7 mouse cellular contexts compared by ENCODE assay signal in genomic region chr7:24298635-24298972, GRCm38 (mm10). TPM values are rescaled to one million over a fixed set of nuclear protein-coding genes. Genes with fewer than 3 reads are reported as not detected.
DNase-seq lines count a peak whose midpoint lies in the region; ATAC-seq lines count a peak whose summit lies in the region.

No protein-coding gene starts in this region.

- no peaks in the 10 kb centered on the region for H3K9me3 ChIP-seq in embryonic facial prominence, embryonic 12.5 days
- no peaks in the 10 kb centered on the region for H3K9me3 ChIP-seq in hindbrain, embryonic 13.5 days
- H3K9me3 ChIP-seq in midbrain, embryonic 15.5 days, result no peaks in the 10 kb centered on the region

- peaks cover 54% of the 10 kb centered on the region for H3K36me3 ChIP-seq in embryonic facial prominence, embryonic 12.5 days
- H3K36me3 ChIP-seq in hindbrain, embryonic 13.5 days, result peaks cover 61% of the 10 kb centered on the region
- H3K36me3 ChIP-seq in midbrain, embryonic 15.5 days (replicated peaks), result peaks cover 30% of the 10 kb centered on the region

- peak; percentile 42 for ATAC-seq in embryonic facial prominence, embryonic 12.5 days (ENCODE audit: insufficient number of reproducible peaks, insufficient read depth, low FRiP score, low TSS enrichment)
- ATAC-seq in hindbrain, embryonic 13.5 days (ENCODE audit: low FRiP score), result no peak; the same call in 1 of the 2 replicates
- ATAC-seq in midbrain, embryonic 15.5 days (replicated peaks), result peak; percentile 22

- peaks cover 9% of the 10 kb centered on the region; the same call in 1 of the 2 replicates for H3K4me1 ChIP-seq in embryonic facial prominence, embryonic 12.5 days
- H3K4me1 ChIP-seq in hindbrain, embryonic 13.5 days (replicated peaks), result peaks cover 27% of the 10 kb centered on the region
- H3K4me1 ChIP-seq in midbrain, embryonic 15.5 days, result peaks cover 24% of the 10 kb centered on the region

- intact Hi-C loops in left cerebral cortex, postnatal 4 days (cut with DNase I), result no loop called here
- intact Hi-C loops in left cerebral cortex, postnatal 25 days (cut with DNase I), result no loop called here

- WGBS in embryonic facial prominence, embryonic 12.5 days, result under 1% methylated on average over 12 of the region's 12 CpGs
- WGBS in hindbrain, embryonic 13.5 days, result under 1% methylated on average over 12 of the region's 12 CpGs
- under 1% methylated on average over 12 of the region's 12 CpGs for WGBS in midbrain, embryonic 15.5 days

- H3K27ac ChIP-seq in embryonic facial prominence, embryonic 12.5 days, result peak overlapping the region; percentile 97
- peak overlapping the region; percentile 93 for H3K27ac ChIP-seq in hindbrain, embryonic 13.5 days
- H3K27ac ChIP-seq in midbrain, embryonic 15.5 days, result peak overlapping the region; percentile 93

- H3K27me3 ChIP-seq in embryonic facial prominence, embryonic 12.5 days, result no peaks in the 10 kb centered on the region
- H3K27me3 ChIP-seq in hindbrain, embryonic 13.5 days, result no peaks in the 10 kb centered on the region
- no peaks in the 10 kb centered on the region for H3K27me3 ChIP-seq in midbrain, embryonic 15.5 days (replicated peaks)

- DNase-seq in left cerebral cortex, postnatal 4 days, result peak; percentile 33
- no peak for DNase-seq in left cerebral cortex, adult 8-10 months (ENCODE audit: low spot score in 2 of 2)
- no peak for DNase-seq in left cerebral cortex, postnatal 25 days (ENCODE audit: low spot score in 2 of 2)
- no peak for DNase-seq in right cerebral cortex, postnatal 25 days

- peak overlapping the region; percentile 70 for H3K4me3 ChIP-seq in embryonic facial prominence, embryonic 12.5 days
- H3K4me3 ChIP-seq in hindbrain, embryonic 13.5 days, result peak overlapping the region; percentile 71
- peak overlapping the region; percentile 83 for H3K4me3 ChIP-seq in midbrain, embryonic 15.5 days

- peak overlapping the region; percentile 84 for H3K4me2 ChIP-seq in embryonic facial prominence, embryonic 12.5 days (replicated peaks)
- H3K4me2 ChIP-seq in hindbrain, embryonic 13.5 days, result peak overlapping the region; percentile 83
- H3K4me2 ChIP-seq in midbrain, embryonic 15.5 days, result peak overlapping the region; percentile 92

- peak overlapping the region; percentile 83 for H3K9ac ChIP-seq in embryonic facial prominence, embryonic 12.5 days
- H3K9ac ChIP-seq in hindbrain, embryonic 13.5 days, result peak overlapping the region; percentile 87
- peak overlapping the region; percentile 73 for H3K9ac ChIP-seq in midbrain, embryonic 15.5 days

RNA-seq across cellular contexts. Expression of gene Zfp61, which starts 2.4 kb away (rescaled TPM):
- 10 to 100 TPM; 26.4 to 28.8 TPM for total RNA-seq in left cerebral cortex, postnatal 4 days (2021)
- total RNA-seq in left cerebral cortex, adult 8-10 months (2022), result 10 to 100 TPM; 19.0 to 24.4 (median 21.5) TPM
- polyA plus RNA-seq in embryonic facial prominence, embryonic 12.5 days (2016; fragmentation: Nextera tagmentation; extraction: Ambion mirVana), result 57.7 and 63.1 TPM in 2 replicates
- 44.1 and 50.3 TPM in 2 replicates for polyA plus RNA-seq in hindbrain, embryonic 13.5 days (2015; fragmentation: Nextera tagmentation; extraction: Ambion mirVana)
- 47.2 and 48.6 TPM in 2 replicates for polyA plus RNA-seq in midbrain, embryonic 15.5 days (2015; fragmentation: Nextera tagmentation; extraction: Ambion mirVana)
- 10 to 100 TPM; 19.3 to 20.8 TPM for total RNA-seq in left cerebral cortex, postnatal 25 days (2021)

RNA-seq across cellular contexts. Expression of gene Zfp94, which starts 17.9 kb away (rescaled TPM):
- total RNA-seq in left cerebral cortex, postnatal 4 days (2021), result 10 to 100 TPM; 12.3 to 13.4 TPM
- 10 to 100 TPM; 14.2 to 16.4 (median 15.7) TPM for total RNA-seq in left cerebral cortex, adult 8-10 months (2022)
- 15.8 and 16.4 TPM in 2 replicates for polyA plus RNA-seq in embryonic facial prominence, embryonic 12.5 days (2016; fragmentation: Nextera tagmentation; extraction: Ambion mirVana)
- 18.5 and 20.7 TPM in 2 replicates for polyA plus RNA-seq in hindbrain, embryonic 13.5 days (2015; fragmentation: Nextera tagmentation; extraction: Ambion mirVana)
- 23.6 and 24.5 TPM in 2 replicates for polyA plus RNA-seq in midbrain, embryonic 15.5 days (2015; fragmentation: Nextera tagmentation; extraction: Ambion mirVana)
- 10 to 100 TPM; 13.2 to 16.9 TPM for total RNA-seq in left cerebral cortex, postnatal 25 days (2021)

RNA-seq across cellular contexts. Expression of gene Zfp93, which starts 28.4 kb away (rescaled TPM):
- total RNA-seq in left cerebral cortex, postnatal 4 days (2021), result 1 to 10 TPM; 8.3 TPM
- total RNA-seq in left cerebral cortex, adult 8-10 months (2022), result 10 to 100 TPM; 12.3 to 15.8 (median 13.6) TPM
- 10.0 and 12.0 TPM in 2 replicates for polyA plus RNA-seq in embryonic facial prominence, embryonic 12.5 days (2016; fragmentation: Nextera tagmentation; extraction: Ambion mirVana)
- polyA plus RNA-seq in hindbrain, embryonic 13.5 days (2015; fragmentation: Nextera tagmentation; extraction: Ambion mirVana), result 6.9 and 8.4 TPM in 2 replicates
- 8.3 and 9.6 TPM in 2 replicates for polyA plus RNA-seq in midbrain, embryonic 15.5 days (2015; fragmentation: Nextera tagmentation; extraction: Ambion mirVana)
- 10 to 100 TPM; 11.0 to 11.5 TPM for total RNA-seq in left cerebral cortex, postnatal 25 days (2021)

RNA-seq across cellular contexts. Expression of gene Tescl, which starts 35.1 kb away (rescaled TPM):
- total RNA-seq in left cerebral cortex, postnatal 4 days (2021), result under 1 TPM in 1 of 2 experiments, not detected in 1; 0.46 TPM
- not detected for total RNA-seq in left cerebral cortex, adult 8-10 months (2022)
- 0.26 TPM in 1 of 2 replicates, not detected in the other for polyA plus RNA-seq in embryonic facial prominence, embryonic 12.5 days (2016; fragmentation: Nextera tagmentation; extraction: Ambion mirVana)
- 0.19 TPM in 1 of 2 replicates, not detected in the other for polyA plus RNA-seq in hindbrain, embryonic 13.5 days (2015; fragmentation: Nextera tagmentation; extraction: Ambion mirVana)
- 0.48 TPM in 1 of 2 replicates, not detected in the other for polyA plus RNA-seq in midbrain, embryonic 15.5 days (2015; fragmentation: Nextera tagmentation; extraction: Ambion mirVana)
- total RNA-seq in left cerebral cortex, postnatal 25 days (2021), result not detected

RNA-seq across cellular contexts. Expression of gene Zfp108, which starts 44.0 kb away (rescaled TPM):
- total RNA-seq in left cerebral cortex, postnatal 4 days (2021), result 1 to 10 TPM; 6.4 to 7.3 TPM
- total RNA-seq in left cerebral cortex, adult 8-10 months (2022), result 1 to 10 TPM; 7.7 to 9.9 (median 9.0) TPM
- 5.3 and 5.6 TPM in 2 replicates for polyA plus RNA-seq in embryonic facial prominence, embryonic 12.5 days (2016; fragmentation: Nextera tagmentation; extraction: Ambion mirVana)
- polyA plus RNA-seq in hindbrain, embryonic 13.5 days (2015; fragmentation: Nextera tagmentation; extraction: Ambion mirVana), result 4.3 and 5.8 TPM in 2 replicates
- polyA plus RNA-seq in midbrain, embryonic 15.5 days (2015; fragmentation: Nextera tagmentation; extraction: Ambion mirVana), result 7.0 and 7.9 TPM in 2 replicates
- 1 to 10 TPM; 8.4 to 8.8 TPM for total RNA-seq in left cerebral cortex, postnatal 25 days (2021)
